Mouse (Mus musculus): Measurements from ENCODE around the gene Myl10. TPM values are rescaled to one million over a fixed set of nuclear protein-coding genes. Genes with fewer than 3 reads are reported as not detected.
"Not testable (repeated sequence)": the region's sequence is repeated elsewhere in the genome, so short reads cannot be mapped to it uniquely, and the experiment has no call there.

Gene Myl10
- polyA plus RNA-seq, 1 experiment from 2014 or later: not detected

DNA sequence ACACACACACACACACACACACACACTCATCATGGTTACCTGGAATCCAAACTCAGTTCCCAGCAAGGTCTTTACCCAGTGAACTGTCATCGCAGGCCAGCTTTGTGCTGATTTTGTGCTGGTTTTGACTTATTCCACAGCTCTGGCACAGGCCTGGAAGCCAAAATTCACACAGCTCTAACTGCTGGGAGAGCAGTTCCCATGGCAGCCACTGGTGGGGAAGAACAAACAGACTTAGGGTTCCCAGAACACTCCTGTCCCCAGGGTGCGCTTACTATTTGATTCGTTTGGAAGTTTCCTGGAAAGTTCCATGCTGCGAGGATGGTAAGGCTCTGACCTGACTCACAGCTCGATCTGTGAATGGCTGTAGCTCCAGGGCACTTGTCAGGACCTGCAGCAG is 28.6 kb downstream of the Myl10 start:
- CTCF ChIA-PET: no interaction called here
- ATAC-seq: no peak
- no peak for TF ChIP-seq CTCF (IDR thresholded peaks at IDR 0.05)
- in situ Hi-C loops (cut with MboI; ENCODE audit: low pct_unique_long_range_greater_than_20kb): no loop called here
- no peak for DNase-seq (ENCODE audit: low read depth, low spot score)
- peaks cover 10% of the 10 kb centered on the region for H3K27me3 ChIP-seq
- POLR2A ChIA-PET: no interaction called here

DNA sequence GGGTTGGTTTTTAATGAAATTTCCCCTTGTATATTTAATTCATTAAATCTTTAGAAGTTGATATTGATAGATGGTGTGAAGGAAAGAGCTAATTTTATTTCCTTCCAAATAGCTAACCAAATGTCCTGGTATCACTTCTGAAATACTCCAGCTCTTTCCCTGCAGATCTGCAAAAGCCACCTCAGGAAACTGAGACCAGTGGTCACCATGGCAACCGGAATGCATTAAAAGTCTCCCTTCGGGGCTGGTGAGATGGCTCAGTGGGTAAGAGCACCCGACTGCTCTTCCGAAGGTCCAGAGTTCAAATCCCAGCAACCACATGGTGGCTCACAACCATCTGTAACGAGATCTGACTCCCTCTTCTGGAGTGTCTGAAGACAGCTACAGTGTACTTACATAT is 33.3 kb downstream of the Myl10 start:
- POLR2A ChIA-PET; in situ Hi-C loops (cut with MboI; ENCODE audit: low pct_unique_long_range_greater_than_20kb); CTCF ChIA-PET; DNase-seq (ENCODE audit: low read depth, low spot score); ATAC-seq: not testable (repeated sequence)
- H3K27me3 ChIP-seq: peaks cover 17% of the 10 kb centered on the region

DNA sequence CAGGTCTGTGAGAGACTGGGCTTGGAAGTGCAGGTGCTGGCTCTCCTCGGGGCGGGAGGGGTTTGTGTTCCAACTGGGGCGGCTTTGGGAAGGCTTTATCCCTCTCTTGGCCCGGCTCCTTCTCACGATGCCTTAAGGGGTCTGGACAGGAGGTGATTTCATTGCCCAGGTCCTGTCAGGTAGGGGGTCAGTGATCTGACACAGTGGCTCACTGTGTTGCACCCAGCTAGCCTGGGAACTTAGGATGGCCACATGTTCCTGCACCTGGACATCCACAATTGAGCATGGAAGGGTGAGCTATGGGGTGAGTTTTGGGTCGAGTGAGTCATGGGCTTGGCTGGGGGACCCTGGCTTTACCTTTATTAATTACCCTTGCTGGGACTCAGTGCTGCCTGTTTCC is 46.0 kb downstream of the Myl10 start:
- in situ Hi-C loops (cut with MboI; ENCODE audit: low pct_unique_long_range_greater_than_20kb): no loop called here
- DNase-seq (ENCODE audit: low read depth, low spot score) (no peak), ATAC-seq (no peak)
- no peak for TF ChIP-seq CTCF (IDR thresholded peaks at IDR 0.05)
- ChIA-PET POLR2A (no interaction called here), CTCF (no interaction called here)
- H3K27me3 ChIP-seq: peaks cover 34% of the 10 kb centered on the region

DNA sequence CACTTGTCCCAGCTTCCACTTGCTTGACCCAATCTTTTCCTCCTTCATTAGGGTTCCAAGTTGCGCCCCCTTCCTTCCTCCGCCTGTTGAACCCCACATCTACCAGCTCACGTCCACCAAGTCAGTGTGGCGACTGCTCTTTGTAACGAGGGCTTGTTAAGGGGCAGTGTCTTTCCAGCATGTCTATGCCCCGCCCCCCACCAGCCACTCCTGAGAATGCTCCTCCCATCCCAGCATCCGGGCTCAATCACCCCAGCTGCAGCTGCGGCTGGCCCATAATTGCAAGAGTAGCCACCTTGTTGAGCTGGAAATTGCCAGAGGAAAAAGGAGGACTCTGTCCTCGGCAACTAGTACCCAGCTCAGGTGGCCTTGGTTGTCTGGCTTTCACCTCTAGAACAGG is 53.6 kb downstream of the Myl10 start:
- POLR2A ChIA-PET: no interaction called here
- no peak for ATAC-seq

More for the DNA sequence above, 53.6 kb downstream of the Myl10 start:
- no peak for TF ChIP-seq CTCF (IDR thresholded peaks at IDR 0.05)
- DNase-seq (ENCODE audit: low read depth, low spot score): no peak
- in situ Hi-C loops (cut with MboI; ENCODE audit: low pct_unique_long_range_greater_than_20kb): no loop called here
- peaks cover 21% of the 10 kb centered on the region for H3K27me3 ChIP-seq
- CTCF ChIA-PET: no interaction called here

Other genes starting within 250 kb of the Myl10 start
- 166 TPM for gene Cux1, start 125.7 kb upstream of the Myl10 start, polyA plus RNA-seq (2021)
- 0.09 TPM for gene Col26a1, start 190.1 kb downstream of the Myl10 start, polyA plus RNA-seq (2021)
- gene Ift22, start 215.0 kb downstream of the Myl10 start, polyA plus RNA-seq (2021): 73.2 TPM